Mouse (Mus musculus) limb, embryonic 15.5 days (tissue): ENCODE measurements around the gene Jmjd1c. TPM values are rescaled to one million over a fixed set of nuclear protein-coding genes. Genes with fewer than 3 reads are reported as not detected.

ENCODE experiments used
- ATAC-seq: fragments of 200-750 bp; cut with Nextera tagmentation; 2 replicates; pipeline ENCODE4 v1.8.0; 2017; ENCODE audit warnings: low read depth, moderate TSS enrichment; ENCODE audit not compliant: insufficient number of reproducible peaks, low FRiP score, low TSS enrichment
- H3K27ac ChIP-seq: fragments of 300-500 bp; sonication (generic); 2 replicates; pipeline ENCODE4 v1.5.1; 2015; ENCODE audit warnings: moderate library complexity, mild to moderate bottlenecking, inconsistent platforms
- H3K27me3 ChIP-seq: fragments of 300-500 bp; sonication (generic); 2 replicates; pipeline ENCODE4 v1.6.1; 2015; ENCODE audit warnings: inconsistent platforms
- H3K36me3 ChIP-seq: fragments of 300-500 bp; sonication (generic); 2 replicates; pipeline ENCODE4 v1.6.1; 2015; ENCODE audit warnings: inconsistent platforms
- H3K4me1 ChIP-seq: fragments of 300-500 bp; sonication (generic); 2 replicates; pipeline ENCODE4 v1.6.1; 2015; ENCODE audit warnings: inconsistent platforms
- H3K4me2 ChIP-seq: fragments of 300-500 bp; sonication (generic); 2 replicates; pipeline ENCODE4 v1.6.1; 2015; ENCODE audit warnings: mild to moderate bottlenecking, inconsistent platforms
- H3K4me3 ChIP-seq: fragments of 300-500 bp; sonication (generic); 2 replicates; pipeline ENCODE4 v1.5.1; 2015; ENCODE audit warnings: mild to moderate bottlenecking, inconsistent platforms
- H3K9ac ChIP-seq: fragments of 300-500 bp; sonication (generic); 2 replicates; pipeline ENCODE4 v1.6.1; 2015; ENCODE audit warnings: inconsistent platforms
- H3K9me3 ChIP-seq: fragments of 300-500 bp; sonication (generic); 2 replicates; pipeline ENCODE4 v1.6.1; 2016; ENCODE audit warnings: inconsistent platforms
- WGBS: fragments of 180-500 bp; shearing (Covaris S2); methylation state at CpG from one replicate; pipeline ENCODE4 v1.1.7; 2015; 5-methylcytosine and 5-hydroxymethylcytosine counted together
- polyA plus RNA-seq: library from polyadenylated mRNA; unstranded; fragments of >200 nt; fragmentation: Nextera tagmentation; extraction: Ambion mirVana; gene quantifications from 2 replicates; pipeline ENCODE4 v1.2.1, GENCODE M21; 2015

Jmjd1c gene
- polyA plus RNA-seq, 1 experiment from 2014 or later = 46.5 TPM

GRCm38 (mm10) chr10:67096621-67097436 is 904 bp downstream of the Jmjd1c start, which contains the start of gene Reep3:
Gene Reep3 (minus strand): TSS chr10:67096945.
- peak; percentile 74 for ATAC-seq
- Histone ChIP-seq H3K4me1 (peaks cover 28% of the 10 kb centered on the region), H3K9me3 (no peaks in the 10 kb centered on the region), H3K27ac (peak within 1 kb of the TSS; percentile 98), H3K9ac (peak within 1 kb of the TSS; percentile 98), H3K4me2 (peak within 1 kb of the TSS; percentile 67), H3K4me3 (peak within 1 kb of the TSS; percentile 89), H3K27me3 (no peaks in the 10 kb centered on the region), H3K36me3 (0 out of 2 replicates have a peak, but pooled peaks cover 2% of the 10 kb centered on the region)
- under 1% methylated on average over 95 of the region's 97 CpGs for WGBS

- WGBS = 3% methylated on average over 15 of the region's 15 CpGs
- Histone ChIP-seq H3K4me3 (peak overlapping the region; percentile 89), H3K9me3 (no peaks in the 10 kb centered on the region), H3K4me1 (peaks cover 34% of the 10 kb centered on the region), H3K36me3 (0 out of 2 replicates have a peak, but pooled peaks cover under 1% of the 10 kb centered on the region), H3K4me2 (peak overlapping the region; percentile 67), H3K27me3 (no peaks in the 10 kb centered on the region), H3K9ac (peak overlapping the region; percentile 98), H3K27ac (peak overlapping the region; percentile 98)
- no peak for ATAC-seq
These were observed 1.7 kb downstream of the Jmjd1c start for GRCm38 (mm10) chr10:67097437-67098150.

GRCm38 (mm10) chr10:67098408-67099050 is 2.6 kb downstream of the Jmjd1c start:
- Histone ChIP-seq H3K4me3 (peak overlapping the region; percentile 89), H3K27ac (no peak overlapping the region), H3K27me3 (no peaks in the 10 kb centered on the region), H3K9ac (no peak overlapping the region), H3K36me3 (no peaks in the 10 kb centered on the region), H3K9me3 (no peaks in the 10 kb centered on the region), H3K4me1 (peaks cover 41% of the 10 kb centered on the region), H3K4me2 (peak overlapping the region; percentile 67)
- ATAC-seq = no peak
- WGBS = 25% methylated on average over 7 of the region's 7 CpGs

- Histone ChIP-seq H3K27me3 (no peaks in the 10 kb centered on the region), H3K4me3 (no peak overlapping the region), H3K27ac (no peak overlapping the region), H3K9me3 (no peaks in the 10 kb centered on the region), H3K9ac (no peak overlapping the region), H3K4me2 (no peak overlapping the region), H3K4me1 (peaks cover 49% of the 10 kb centered on the region), H3K36me3 (no peaks in the 10 kb centered on the region)
- 73% methylated on average over 13 of the region's 13 CpGs for WGBS
- no peak for ATAC-seq
These were observed 3.4 kb downstream of the Jmjd1c start for GRCm38 (mm10) chr10:67099183-67099929.

- Histone ChIP-seq H3K4me3 (no peak overlapping the region), H3K27ac (no peak overlapping the region), H3K4me2 (no peak overlapping the region), H3K27me3 (no peaks in the 10 kb centered on the region), H3K4me1 (peaks cover 55% of the 10 kb centered on the region), H3K36me3 (no peaks in the 10 kb centered on the region), H3K9ac (no peak overlapping the region), H3K9me3 (no peaks in the 10 kb centered on the region)
- ATAC-seq = no peak
- 66% methylated on average over 7 of the region's 7 CpGs for WGBS
These were observed 4.2 kb downstream of the Jmjd1c start for GRCm38 (mm10) chr10:67100011-67100661.

DNA sequence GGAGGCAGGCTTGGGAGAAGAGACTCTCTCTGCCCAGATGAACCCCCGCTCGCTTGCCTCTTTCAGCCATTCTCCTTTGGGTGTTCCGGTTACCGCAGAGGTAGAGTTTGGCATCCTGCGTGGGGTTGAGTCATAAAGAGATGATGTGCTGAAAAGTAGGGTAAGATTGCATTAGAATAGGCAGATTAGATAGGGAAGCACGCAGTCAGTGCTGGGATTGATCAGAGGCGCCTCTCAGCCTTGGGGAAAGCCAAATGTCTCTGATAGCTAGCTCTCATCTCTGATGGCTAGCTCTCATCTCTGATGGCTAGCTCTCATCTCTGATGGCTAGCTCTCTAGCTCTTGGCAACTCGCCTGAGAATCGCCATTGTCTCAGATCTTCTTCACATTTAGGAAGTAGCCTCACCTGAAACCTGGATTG is 4.9 kb downstream of the Jmjd1c start:
- no peak overlapping the region for H3K4me2 ChIP-seq
- no peak for ATAC-seq
- no peaks in the 10 kb centered on the region for H3K36me3 ChIP-seq
- no peaks in the 10 kb centered on the region for H3K9me3 ChIP-seq
- WGBS = 78% methylated on average over 9 of the region's 9 CpGs
- peaks cover 61% of the 10 kb centered on the region for H3K4me1 ChIP-seq
- no peak overlapping the region for H3K27ac ChIP-seq
- no peak overlapping the region for H3K4me3 ChIP-seq
- no peak overlapping the region for H3K9ac ChIP-seq
- H3K27me3 ChIP-seq = no peaks in the 10 kb centered on the region

GRCm38 (mm10) chr10:67104543-67104942 is 8.6 kb downstream of the Jmjd1c start:
- no peak for ATAC-seq
- WGBS = 30% methylated on average over 9 of the region's 9 CpGs
- Histone ChIP-seq H3K4me1 (peaks cover 50% of the 10 kb centered on the region), H3K4me2 (no peak overlapping the region), H3K9ac (no peak overlapping the region), H3K27ac (no peak overlapping the region), H3K27me3 (no peaks in the 10 kb centered on the region), H3K4me3 (no peak overlapping the region), H3K9me3 (no peaks in the 10 kb centered on the region), H3K36me3 (peaks cover 8% of the 10 kb centered on the region)

DNA sequence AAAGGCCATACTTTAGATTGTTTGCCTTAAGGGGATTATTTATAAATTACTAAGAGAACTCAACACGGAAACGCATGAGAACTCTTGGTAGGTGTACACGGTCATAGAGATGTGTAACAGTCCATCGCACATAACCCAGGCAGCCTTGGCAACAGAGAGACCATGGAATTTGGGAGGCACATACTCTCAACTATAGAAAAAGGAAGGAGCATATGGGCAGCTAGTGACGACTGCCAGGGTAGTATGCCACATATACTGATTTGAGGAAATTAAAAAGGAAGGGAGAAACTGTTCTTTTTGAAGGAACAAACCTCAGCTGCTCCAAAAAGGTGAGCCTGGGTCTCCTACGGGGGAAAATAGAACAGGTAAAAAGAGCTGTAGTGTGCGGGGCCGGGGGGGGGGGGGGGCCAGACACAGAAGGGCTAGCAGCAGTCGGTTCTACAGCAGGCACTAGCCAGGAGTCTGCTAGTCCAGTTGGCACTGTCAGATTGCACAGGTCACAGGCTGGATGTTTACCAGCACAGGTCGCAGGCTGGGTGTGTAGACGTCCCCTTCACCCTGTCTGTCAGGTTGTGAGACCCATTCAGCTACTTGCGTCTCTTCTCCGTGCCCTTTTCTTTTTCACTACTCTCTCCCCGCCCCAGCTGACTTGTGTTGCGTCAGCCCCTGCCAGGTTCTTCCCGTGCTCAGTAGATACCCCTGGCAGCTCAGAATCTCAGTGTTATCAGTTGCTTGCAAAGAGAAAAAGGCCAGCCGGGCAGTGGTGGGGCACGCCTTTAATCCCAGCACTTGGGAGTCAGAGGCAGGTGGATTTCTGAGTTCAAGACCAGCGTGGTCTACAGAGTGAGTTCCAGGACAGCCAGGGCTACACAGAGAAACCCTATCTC is 9.6 kb downstream of the Jmjd1c start:
- Histone ChIP-seq H3K9ac (no peak overlapping the region), H3K9me3 (no peaks in the 10 kb centered on the region), H3K4me1 (peaks cover 55% of the 10 kb centered on the region), H3K4me2 (no peak overlapping the region), H3K36me3 (peaks cover 8% of the 10 kb centered on the region), H3K27me3 (no peaks in the 10 kb centered on the region), H3K27ac (no peak overlapping the region), H3K4me3 (no peak overlapping the region)
- no peak for ATAC-seq
- WGBS = 73% methylated on average over 19 of the region's 19 CpGs

DNA sequence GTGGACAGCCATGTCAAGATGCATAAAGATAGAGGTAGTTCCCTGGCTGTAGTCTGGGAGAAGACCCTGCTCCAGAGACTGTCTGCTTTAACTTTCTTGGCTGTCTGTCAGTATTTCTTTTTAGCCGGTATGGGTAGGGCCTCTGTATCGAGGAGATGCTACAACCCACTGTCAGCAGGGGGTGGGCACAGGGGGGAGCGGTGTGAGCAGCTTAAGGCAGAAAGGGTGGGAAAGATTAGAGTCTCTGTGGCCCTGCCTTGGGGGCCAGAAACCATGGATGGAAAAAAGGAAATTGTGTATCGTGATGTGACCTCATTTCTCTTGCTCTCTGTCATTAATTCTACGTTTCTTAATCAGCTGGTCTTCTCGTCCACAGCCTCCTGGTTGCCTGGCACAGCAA is 10.5 kb downstream of the Jmjd1c start:
- no peak overlapping the region for H3K4me2 ChIP-seq
- WGBS = 62% methylated on average over 6 of the region's 6 CpGs
- H3K4me1 ChIP-seq = peaks cover 60% of the 10 kb centered on the region
- no peak overlapping the region for H3K27ac ChIP-seq
- H3K9ac ChIP-seq = no peak overlapping the region
- no peak overlapping the region for H3K4me3 ChIP-seq
- no peaks in the 10 kb centered on the region for H3K9me3 ChIP-seq
- no peaks in the 10 kb centered on the region for H3K27me3 ChIP-seq
- peaks cover 8% of the 10 kb centered on the region for H3K36me3 ChIP-seq
- ATAC-seq = no peak

- no peak overlapping the region for H3K9ac ChIP-seq
- no peak overlapping the region for H3K27ac ChIP-seq
- H3K9me3 ChIP-seq = no peaks in the 10 kb centered on the region
- H3K4me2 ChIP-seq = no peak overlapping the region
- WGBS = 72% methylated on average over 9 of the region's 9 CpGs
- H3K27me3 ChIP-seq = no peaks in the 10 kb centered on the region
- no peak overlapping the region for H3K4me3 ChIP-seq
- peaks cover 8% of the 10 kb centered on the region for H3K36me3 ChIP-seq
- H3K4me1 ChIP-seq = peaks cover 65% of the 10 kb centered on the region
- ATAC-seq = no peak
These were observed 11.3 kb downstream of the Jmjd1c start for GRCm38 (mm10) chr10:67107017-67107761.
